Mouse (Mus musculus) olfactory bulb, adult 2 months (tissue): ENCODE measurements around the gene Tbx1.

ENCODE experiments used
- CTCF ChIP-seq: fragments of 200-500 bp; IDR thresholded peaks from 2 replicates; pipeline ENCODE4 v1.5.1; 2012; ENCODE audit warnings: low read depth, mild to moderate bottlenecking, low read length, moderate library complexity; ENCODE audit not compliant: insufficient read depth
- POLR2A ChIP-seq: fragments of 200-500 bp; IDR thresholded peaks from 2 replicates; pipeline ENCODE4 v1.6.1; 2012; ENCODE audit warnings: mild to moderate bottlenecking, low read depth, low read length, moderate library complexity; ENCODE audit not compliant: insufficient read depth

GRCm38 (mm10) chr16:18547891-18548290 lies 42.6 kb downstream of the Tbx1 start:
- no peak for TF ChIP-seq CTCF
- TF ChIP-seq POLR2A = no peak
